Mouse (Mus musculus) limb, embryonic 14.5 days (tissue): Measurements from ENCODE around the gene Nudcd2. TPM values are rescaled to one million over a fixed set of nuclear protein-coding genes. Genes with fewer than 3 reads are reported as not detected.

Source experiments
- ATAC-seq: fragments of 200-750 bp; cut with Nextera tagmentation; 2 replicates; pipeline ENCODE4 v1.8.0; 2017; ENCODE audit warnings: low read depth, moderate number of reproducible peaks, moderate TSS enrichment; ENCODE audit not compliant: low FRiP score
- DNase-seq: peaks from one replicate; pipeline ENCODE4 v3.0.0-alpha.2; 2015; ENCODE audit warnings: low spot score
- H3K27ac ChIP-seq: fragments of 300-500 bp; sonication (generic); replicated peaks from 2 replicates; pipeline ENCODE4 v1.5.1; 2014; ENCODE audit warnings: low read depth, mild to moderate bottlenecking, low read length, moderate library complexity, mixed read lengths
- H3K27me3 ChIP-seq: fragments of 300-500 bp; sonication (generic); 2 replicates; pipeline ENCODE4 v1.6.1; 2014; ENCODE audit warnings: low read length, mixed read lengths; ENCODE audit not compliant: control insufficient read depth, insufficient read depth
- H3K36me3 ChIP-seq: fragments of 300-500 bp; sonication (generic); 2 replicates; pipeline ENCODE4 v1.6.1; 2014; ENCODE audit warnings: mild to moderate bottlenecking, low read length, moderate library complexity, mixed read lengths; ENCODE audit not compliant: control insufficient read depth, insufficient read depth
- H3K4me1 ChIP-seq: fragments of 300-500 bp; sonication (generic); 2 replicates; pipeline ENCODE4 v1.6.1; 2014; ENCODE audit warnings: antibody characterized with exemption, low read length, mixed read lengths; ENCODE audit not compliant: control insufficient read depth, insufficient read depth
- H3K4me2 ChIP-seq: fragments of 300-500 bp; sonication (generic); replicated peaks from 2 replicates; pipeline ENCODE4 v1.6.1; 2014; ENCODE audit warnings: low read depth, mild to moderate bottlenecking, low read length, moderate library complexity; ENCODE audit not compliant: severe bottlenecking
- H3K4me3 ChIP-seq: fragments of 300-500 bp; sonication (generic); replicated peaks from 2 replicates; pipeline ENCODE4 v1.5.1; 2014; ENCODE audit warnings: low read length
- H3K9ac ChIP-seq: fragments of 300-500 bp; sonication (generic); 2 replicates; pipeline ENCODE4 v1.6.1; 2014; ENCODE audit warnings: mild to moderate bottlenecking, low read depth, low read length, moderate library complexity; ENCODE audit not compliant: severe bottlenecking
- H3K9me3 ChIP-seq: fragments of 300-500 bp; sonication (generic); 2 replicates; pipeline ENCODE4 v1.6.1; 2016; ENCODE audit warnings: low read length; ENCODE audit not compliant: control insufficient read depth
- POLR2A ChIP-seq: fragments of 200-500 bp; IDR thresholded peaks from 2 replicates; pipeline ENCODE4 v1.8.0; 2012; ENCODE audit warnings: inconsistent platforms, mild to moderate bottlenecking, moderate library complexity, borderline replicate concordance; ENCODE audit not compliant: insufficient read depth, insufficient read length; ENCODE audit errors: extremely low read depth
- WGBS: fragments of 180-500 bp; shearing (Covaris S2); extraction: QIAGEN DNeasy Blood & Tissue Kit; methylation state at CpG from one replicate; pipeline ENCODE4 v1.1.7; 2014; 5-methylcytosine and 5-hydroxymethylcytosine counted together
- polyA plus RNA-seq, 2 experiments: library from polyadenylated mRNA; depleted of rRNA in 1 of 2; stranded (reverse) in 1 of 2; unstranded in 1 of 2; fragments of >200 nt; fragmentation: Nextera tagmentation in 1 of 2; extraction: Ambion mirVana in 1 of 2; gene quantifications; 2 replicates each; pipeline versions ENCODE4 v1.2.1 to v1.2.3; 2012 to 2014

Nudcd2 gene
- polyA plus RNA-seq (2012; rRNA removed) (42.0 and 57.4 TPM in 2 replicates), polyA plus RNA-seq (2014; fragmentation: Nextera tagmentation; extraction: Ambion mirVana) (140 and 153 TPM in 2 replicates)

- peak; percentile 99 for DNase-seq
- Histone ChIP-seq H3K36me3 (peaks cover 27% of the 10 kb centered on the region), H3K4me2 (peak within 1 kb of the TSS; percentile 89), H3K27ac (peak within 1 kb of the TSS; percentile 84), H3K27me3 (no peaks in the 10 kb centered on the region), H3K4me1 (peaks cover 19% of the 10 kb centered on the region), H3K9ac (peak within 1 kb of the TSS; percentile 96), H3K9me3 (no peaks in the 10 kb centered on the region), H3K4me3 (peak within 1 kb of the TSS; percentile 93)
- TF ChIP-seq POLR2A: no peak
- under 1% methylated on average over 48 of the region's 52 CpGs for WGBS
- ATAC-seq: peak; percentile 100
These were observed at the start of gene Nudcd2, which contains the start of gene Hmmr for GRCm38 (mm10) chr11:40733339-40734174. Nudcd2 (plus strand) TSS chr11:40733667. Hmmr (minus strand) TSS chr11:40733422.

DNA sequence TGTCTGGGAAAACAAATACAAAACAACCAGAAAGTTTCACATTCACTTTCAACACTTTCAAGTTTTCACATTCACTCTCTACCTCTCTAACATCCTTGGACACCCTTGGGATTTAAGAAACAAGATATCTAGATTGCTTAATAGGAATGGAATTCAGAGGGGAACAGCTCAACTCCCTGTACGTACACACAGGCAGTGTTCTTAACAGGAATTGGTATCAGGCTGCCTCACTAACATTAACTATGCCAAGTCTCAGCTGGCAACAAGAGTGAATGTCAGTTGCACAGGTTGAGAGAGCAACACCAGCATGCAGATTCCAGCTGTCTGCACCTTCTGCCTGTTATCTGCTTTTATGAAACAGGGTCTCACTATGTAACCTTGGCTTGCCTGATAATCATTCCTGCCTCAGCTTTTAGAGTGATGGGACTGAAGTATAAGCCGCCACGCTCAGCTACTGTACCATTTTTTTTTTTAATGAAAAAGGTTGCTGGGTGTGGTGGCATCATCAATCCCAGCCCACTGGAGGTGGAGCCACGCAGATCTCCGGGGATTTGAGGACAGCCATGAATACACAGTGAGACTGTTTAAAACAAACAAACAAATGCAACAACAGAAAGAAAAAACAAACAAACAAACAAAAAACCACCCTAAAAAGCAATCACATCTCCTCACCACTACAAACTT lies 42.9 kb upstream of the Nudcd2 start:
- Histone ChIP-seq H3K27ac (no peak overlapping the region), H3K4me3 (peak overlapping the region; percentile 91), H3K4me2 (peak overlapping the region; percentile 85), H3K4me1 (peaks cover 26% of the 10 kb centered on the region), H3K36me3 (peaks cover 19% of the 10 kb centered on the region), H3K9ac (no peak overlapping the region), H3K27me3 (no peaks in the 10 kb centered on the region), H3K9me3 (no peaks in the 10 kb centered on the region)
- no peak for TF ChIP-seq POLR2A
- 62% methylated on average over 5 of the region's 5 CpGs for WGBS
- no peak for DNase-seq
- ATAC-seq: no peak

- no peak for TF ChIP-seq POLR2A
- Histone ChIP-seq H3K4me2 (peak overlapping the region; percentile 85), H3K9me3 (no peaks in the 10 kb centered on the region), H3K27me3 (no peaks in the 10 kb centered on the region), H3K4me3 (peak overlapping the region; percentile 91), H3K27ac (peak overlapping the region; percentile 97), H3K36me3 (peaks cover 6% of the 10 kb centered on the region), H3K9ac (peak overlapping the region; percentile 81), H3K4me1 (peaks cover 26% of the 10 kb centered on the region)
- WGBS: under 1% methylated on average over 27 of the region's 28 CpGs
- ATAC-seq (peak; percentile 45), DNase-seq (no peak)
These were observed 41.4 kb upstream of the Nudcd2 start for GRCm38 (mm10) chr11:40692101-40692509.

- Histone ChIP-seq H3K4me1 (peaks cover 26% of the 10 kb centered on the region), H3K9ac (peak overlapping the region; percentile 81), H3K4me2 (peak overlapping the region; percentile 85), H3K9me3 (no peaks in the 10 kb centered on the region), H3K27me3 (no peaks in the 10 kb centered on the region), H3K36me3 (no peaks in the 10 kb centered on the region; the same call in 1 of the 2 replicates), H3K27ac (peak overlapping the region; percentile 97), H3K4me3 (peak overlapping the region; percentile 91)
- peak; percentile 92 for DNase-seq
- no peak; the same call in 1 of the 2 replicates for TF ChIP-seq POLR2A
- ATAC-seq: peak; percentile 93
- WGBS: under 1% methylated on average over 30 of the region's 36 CpGs
These were observed 40.7 kb upstream of the Nudcd2 start for GRCm38 (mm10) chr11:40692511-40693365.
